Mouse (Mus musculus) liver, adult 2 months (tissue): Measurements from ENCODE around the gene Zfp384.

Source experiments
- CTCF ChIP-seq: fragments of 200-500 bp; IDR thresholded peaks from 2 replicates; pipeline ENCODE4 v1.5.1; 2011; ENCODE audit warnings: low read depth, low read length, control low read depth
- POLR2A ChIP-seq: fragments of 200-500 bp; IDR thresholded peaks from 2 replicates; pipeline ENCODE4 v1.6.1; 2011; ENCODE audit warnings: low read length, control low read depth; ENCODE audit not compliant: insufficient read depth; ENCODE audit errors: extremely low read depth

DNA sequence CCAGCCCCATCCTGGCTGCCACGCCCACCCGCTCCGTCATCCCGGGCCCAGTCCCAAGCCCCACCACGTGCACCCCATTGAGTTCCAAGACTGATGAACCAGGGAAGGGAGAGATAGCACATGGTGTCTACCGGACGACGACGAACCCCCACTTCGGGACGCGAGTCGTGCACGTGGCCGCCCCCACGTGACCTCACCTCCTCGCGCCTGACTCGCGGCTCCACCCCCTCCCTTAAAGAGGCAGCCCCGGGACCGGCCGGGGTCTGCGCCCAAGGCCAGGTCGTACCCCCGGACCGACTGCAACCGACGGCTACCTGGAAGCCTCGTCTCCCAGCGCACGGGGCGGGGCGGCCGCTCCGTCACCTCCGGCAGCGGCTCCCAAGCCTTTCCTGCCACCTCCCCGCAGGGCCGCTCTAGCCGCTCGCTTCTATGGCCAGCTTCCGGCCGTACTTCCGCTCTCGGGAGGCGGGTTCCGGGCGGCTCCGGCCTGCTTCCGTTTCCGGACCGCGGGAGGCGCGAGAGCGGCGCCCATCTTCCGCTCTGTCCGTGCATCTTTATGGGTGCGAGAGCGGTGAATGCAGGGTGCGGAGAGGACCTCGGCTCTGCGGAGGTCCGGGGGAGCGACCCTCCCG lies 43.7 kb upstream of the Zfp384 start, which contains the start of gene Cops7a:
- TF ChIP-seq POLR2A (0 out of 2 replicates have a peak, but pooled peaks have one; percentile 46), CTCF (no peak)
